ENCODE assay signal across 33 mouse cellular contexts in genomic region chr17:46838396-46838920, GRCm38 (mm10). TPM values are rescaled to one million over a fixed set of nuclear protein-coding genes. Genes with fewer than 3 reads are reported as not detected.
A peak's percentile ranks its signal among the peaks of the same experiment; 100 is the strongest.
DNase-seq lines count a peak whose midpoint lies in the region; ATAC-seq and TF ChIP-seq lines count a peak whose summit lies in the region.
"Had no signal": no experiment of that assay in that cellular context is flagged by ENCODE, and none has a peak within 500 bp of the region (broad histone marks: within the 10 kb centered on the region; RNA-seq: fewer than 3 reads in every experiment).

No protein-coding gene starts in this region.

- no peak for TF ChIP-seq CTCF in liver, postnatal 0 days (IDR thresholded peaks at IDR 0.05; ENCODE audit: low read depth)
- no peak for TF ChIP-seq CTCF in E14TG2a.4 (conservative IDR thresholded peaks at IDR 0.05; ENCODE audit: low read length)
- no peak for TF ChIP-seq CTCF in cerebellum, adult 2 months (IDR thresholded peaks at IDR 0.05; ENCODE audit: borderline replicate concordance, insufficient read depth, low read depth, low read length)

- no peak for TF ChIP-seq POLR2A in cerebellum, adult 2 months (IDR thresholded peaks at IDR 0.05; ENCODE audit: borderline replicate concordance, insufficient read depth, low read length)

- DNase-seq in liver, postnatal 0 days: no peak
- DNase-seq in A20 (ENCODE audit: low read depth, low spot score): peak; percentile 58
- no peak for DNase-seq in thymus, postnatal 10 days (ENCODE audit: low spot score in 2 of 2)
- no peak for DNase-seq in cerebellum, adult 2 months
- DNase-seq: adrenal gland, postnatal 10 days; cerebellum, postnatal 10 days; forebrain, postnatal 0 days; heart, postnatal 10 days; kidney, adult 2 months; lung, postnatal 36 days; retina, postnatal 1 day; right cerebral cortex, postnatal 14 days; thymus, adult 18-20 months; thymus, postnatal 36 days had no signal

- peak overlapping the region; percentile 21; the same call in 1 of the 2 replicates for H3K4me2 ChIP-seq in liver, embryonic 12.5 days
- no peak overlapping the region for H3K4me2 ChIP-seq in liver, postnatal 0 days (ENCODE audit: low read depth, low read length)
- H3K4me2 ChIP-seq: embryonic facial prominence, embryonic 13.5 days; forebrain, embryonic 12.5 days; heart, embryonic 13.5 days; hindbrain, embryonic 15.5 days; limb, embryonic 13.5 days; liver, embryonic 15.5 days; midbrain, embryonic 15.5 days; neural tube, embryonic 15.5 days; stomach, embryonic 15.5 days had no signal

- no peaks in the 10 kb centered on the region for H3K9me3 ChIP-seq in liver, embryonic 12.5 days (replicated peaks)
- no peaks in the 10 kb centered on the region for H3K9me3 ChIP-seq in liver, postnatal 0 days (ENCODE audit: low read length)
- no peaks in the 10 kb centered on the region for H3K9me3 ChIP-seq in E14TG2a.4 (ENCODE audit: low read length)
- H3K9me3 ChIP-seq: embryonic facial prominence, embryonic 13.5 days; forebrain, embryonic 12.5 days; G1E; heart, embryonic 13.5 days; hindbrain, embryonic 15.5 days; limb, embryonic 13.5 days; liver, embryonic 15.5 days; megakaryocyte, embryonic 14.5 days; midbrain, embryonic 15.5 days; neural tube, embryonic 15.5 days; stomach, embryonic 15.5 days had no signal

- H3K27ac ChIP-seq in liver, embryonic 12.5 days: no peak overlapping the region
- no peak overlapping the region for H3K27ac ChIP-seq in liver, postnatal 0 days (ENCODE audit: low read depth)
- H3K27ac ChIP-seq in cerebellum, adult 2 months (ENCODE audit: insufficient read depth, low read length): no peak overlapping the region
- H3K27ac ChIP-seq: embryonic facial prominence, embryonic 13.5 days; forebrain, embryonic 12.5 days; heart, embryonic 13.5 days; hindbrain, embryonic 15.5 days; layer of hippocampus, adult 2 months; limb, embryonic 13.5 days; midbrain, embryonic 15.5 days; neural tube, embryonic 15.5 days; stomach, embryonic 15.5 days had no signal

- H3K4me1 ChIP-seq in liver, embryonic 12.5 days: peaks cover 19% of the 10 kb centered on the region
- 0 out of 2 replicates have a peak, but pooled peaks cover 2% of the 10 kb centered on the region for H3K4me1 ChIP-seq in liver, postnatal 0 days (ENCODE audit: insufficient read depth)
- peaks cover 85% of the 10 kb centered on the region for H3K4me1 ChIP-seq in E14TG2a.4 (replicated peaks; ENCODE audit: low read depth, low read length)
- peaks cover under 1% of the 10 kb centered on the region; the same call in 1 of the 2 replicates for H3K4me1 ChIP-seq in cerebellum, adult 2 months (ENCODE audit: control insufficient read depth, insufficient read depth, low read length)
- H3K4me1 ChIP-seq: embryonic facial prominence, embryonic 13.5 days; hindbrain, embryonic 15.5 days; limb, embryonic 13.5 days; midbrain, embryonic 15.5 days; neural tube, embryonic 15.5 days had no signal

- H3K4me3 ChIP-seq in liver, embryonic 12.5 days: no peak overlapping the region
- no peak overlapping the region for H3K4me3 ChIP-seq in liver, postnatal 0 days (ENCODE audit: low read depth, low read length)
- 0 out of 2 replicates have a peak overlapping the region, but pooled peaks have one; percentile 17 for H3K4me3 ChIP-seq in E14TG2a.4 (replicated peaks; ENCODE audit: low read length)
- no peak overlapping the region for H3K4me3 ChIP-seq in cerebellum, adult 2 months (replicated peaks; ENCODE audit: insufficient read depth, low read depth, low read length)
- H3K4me3 ChIP-seq: embryonic facial prominence, embryonic 13.5 days; erythroblast, embryonic 14.5 days; forebrain, embryonic 12.5 days; heart, embryonic 13.5 days; hindbrain, embryonic 15.5 days; layer of hippocampus, adult 2 months; limb, embryonic 13.5 days; liver, embryonic 15.5 days; megakaryocyte, embryonic 14.5 days; midbrain, embryonic 15.5 days; neural tube, embryonic 15.5 days; stomach, embryonic 15.5 days had no signal

- TF ChIP-seq EP300 in liver, postnatal 0 days (IDR thresholded peaks at IDR 0.05; ENCODE audit: low read depth): no peak

- H3K36me3 ChIP-seq in liver, embryonic 12.5 days: peaks cover 5% of the 10 kb centered on the region
- H3K36me3 ChIP-seq in liver, postnatal 0 days (replicated peaks; ENCODE audit: insufficient read depth, low read length): no peaks in the 10 kb centered on the region
- H3K36me3 ChIP-seq in E14TG2a.4 (ENCODE audit: insufficient read depth, low read length): peaks cover 33% of the 10 kb centered on the region; the same call in 1 of the 2 replicates
- H3K36me3 ChIP-seq: hindbrain, embryonic 15.5 days; liver, embryonic 15.5 days; midbrain, embryonic 15.5 days; neural tube, embryonic 15.5 days; stomach, embryonic 15.5 days had no signal

- 0 out of 2 replicates have a peak overlapping the region, but pooled peaks have one; percentile 12 for H3K9ac ChIP-seq in liver, embryonic 12.5 days
- H3K9ac ChIP-seq in liver, postnatal 0 days (replicated peaks): no peak overlapping the region
- H3K9ac ChIP-seq: embryonic facial prominence, embryonic 13.5 days; forebrain, embryonic 12.5 days; forebrain, postnatal 0 days; heart, embryonic 13.5 days; hindbrain, embryonic 15.5 days; limb, embryonic 13.5 days; liver, embryonic 15.5 days; midbrain, embryonic 15.5 days; neural tube, embryonic 15.5 days; stomach, embryonic 15.5 days had no signal

- WGBS in liver, embryonic 12.5 days (ENCODE audit: insufficient replicate concordance): 64% methylated on average over 7 of the region's 7 CpGs
- WGBS in liver, postnatal 0 days (ENCODE audit: insufficient replicate concordance): 65% methylated on average over 7 of the region's 7 CpGs
- WGBS in cerebellum, adult 2 months: 70% methylated on average over 7 of the region's 7 CpGs

- ATAC-seq in liver, embryonic 12.5 days: 0 out of 2 replicates have a peak, but pooled peaks have one; percentile 24
- ATAC-seq in liver, postnatal 0 days: no peak
- peak; percentile 46; the same call in 1 of the 2 replicates for ATAC-seq in megakaryocyte-erythroid progenitor cell, adult 5-6 weeks (replicated peaks; ENCODE audit: low FRiP score, low TSS enrichment, poor library complexity, severe bottlenecking)
- ATAC-seq: forebrain, postnatal 0 days; inflammation-experienced regulatory T-cells, adult 6 months; midbrain, embryonic 15.5 days; Patski had no signal

- no peaks in the 10 kb centered on the region for H3K27me3 ChIP-seq in liver, embryonic 12.5 days (replicated peaks)
- no peaks in the 10 kb centered on the region for H3K27me3 ChIP-seq in liver, postnatal 0 days (ENCODE audit: insufficient read depth, low read length)
- no peaks in the 10 kb centered on the region for H3K27me3 ChIP-seq in E14TG2a.4 (ENCODE audit: insufficient read depth, low read length)
- no peaks in the 10 kb centered on the region for H3K27me3 ChIP-seq in cerebellum, adult 2 months (ENCODE audit: control insufficient read depth, insufficient read depth, low read length)
- H3K27me3 ChIP-seq: CH12.LX; embryonic facial prominence, embryonic 13.5 days; forebrain, embryonic 12.5 days; heart, embryonic 13.5 days; hindbrain, embryonic 15.5 days; limb, embryonic 13.5 days; liver, embryonic 15.5 days; megakaryocyte, embryonic 14.5 days; midbrain, embryonic 15.5 days; neural tube, embryonic 15.5 days; Patski; stomach, embryonic 15.5 days had no signal

RNA-seq across cellular contexts. Expression of gene Bicral, which starts 19.8 kb away (rescaled TPM):
- polyA plus RNA-seq in liver, embryonic 12.5 days (2016; fragmentation: Nextera tagmentation; extraction: Ambion mirVana): 4.8 and 5.2 TPM in 2 replicates
- polyA plus RNA-seq in liver, postnatal 0 days (2015; fragmentation: Nextera tagmentation; extraction: Ambion mirVana): 1.8 and 1.9 TPM in 2 replicates
- total RNA-seq in megakaryocyte-erythroid progenitor cell, adult 5-6 weeks (2014; fragmentation: Nextera tagmentation): 24.6 and 28.7 TPM in 2 replicates
- 10.4 and 16.5 TPM in 2 replicates for total RNA-seq in megakaryocyte-erythroid progenitor cell, adult 5-6 weeks (2017)
- 35.9 and 36.8 TPM in 2 replicates for polyA plus RNA-seq in cerebellum, adult 2 months (2012; rRNA removed)

RNA-seq across cellular contexts. Expression of gene Tbcc, which starts 52.0 kb away (rescaled TPM):
- 34.2 and 36.4 TPM in 2 replicates for polyA plus RNA-seq in liver, embryonic 12.5 days (2016; fragmentation: Nextera tagmentation; extraction: Ambion mirVana)
- 24.1 and 30.1 TPM in 2 replicates for polyA plus RNA-seq in liver, postnatal 0 days (2015; fragmentation: Nextera tagmentation; extraction: Ambion mirVana)
- 19.3 and 20.4 TPM in 2 replicates for total RNA-seq in megakaryocyte-erythroid progenitor cell, adult 5-6 weeks (2014; fragmentation: Nextera tagmentation)
- 10.9 and 13.3 TPM in 2 replicates for total RNA-seq in megakaryocyte-erythroid progenitor cell, adult 5-6 weeks (2017)
- 24.9 and 25.3 TPM in 2 replicates for polyA plus RNA-seq in cerebellum, adult 2 months (2012; rRNA removed)

RNA-seq across cellular contexts. Expression of gene Rpl7l1, which starts 56.0 kb away (rescaled TPM):
- polyA plus RNA-seq in liver, embryonic 12.5 days (2016; fragmentation: Nextera tagmentation; extraction: Ambion mirVana): 140 and 144 TPM in 2 replicates
- 63.6 and 64.1 TPM in 2 replicates for polyA plus RNA-seq in liver, postnatal 0 days (2015; fragmentation: Nextera tagmentation; extraction: Ambion mirVana)
- 90.3 and 93.8 TPM in 2 replicates for total RNA-seq in megakaryocyte-erythroid progenitor cell, adult 5-6 weeks (2014; fragmentation: Nextera tagmentation)
- total RNA-seq in megakaryocyte-erythroid progenitor cell, adult 5-6 weeks (2017): 201 and 239 TPM in 2 replicates
- polyA plus RNA-seq in cerebellum, adult 2 months (2012; rRNA removed): 60.2 and 61.6 TPM in 2 replicates
